Mouse (Mus musculus) spleen, adult 2 months (tissue): ENCODE data around the gene Cpa4.

Source experiments
- CTCF ChIP-seq: fragments of 200-500 bp; IDR thresholded peaks from 2 replicates; pipeline ENCODE4 v1.5.1; 2011; ENCODE audit warnings: mild to moderate bottlenecking, inconsistent platforms; ENCODE audit not compliant: insufficient read depth, insufficient read length, insufficient replicate concordance; ENCODE audit errors: extremely low read depth
- POLR2A ChIP-seq: fragments of 200-500 bp; IDR thresholded peaks from 2 replicates; pipeline ENCODE4 v1.6.1; 2011; ENCODE audit warnings: low read depth, low read length, inconsistent platforms

GRCm38 (mm10) chr6:30559726-30560125 is 8.4 kb upstream of the Cpa4 start:
- TF ChIP-seq CTCF: no peak
- TF ChIP-seq POLR2A: no peak
